Mouse (Mus musculus) E14TG2a.4 (cell line): ENCODE measurements around the gene Pde7b.

Experiments used
- CTCF ChIP-seq: conservative IDR thresholded peaks from 2 replicates; pipeline ENCODE4 v1.5.1; 2014; ENCODE audit warnings: low read length
- NANOG ChIP-seq: IDR thresholded peaks from 2 replicates; pipeline ENCODE4 v1.6.1; 2014; ENCODE audit warnings: borderline replicate concordance, low read length, mixed read lengths
- POU5F1 ChIP-seq: IDR thresholded peaks from 2 replicates; pipeline ENCODE4 v1.6.1; 2014; ENCODE audit warnings: low read length, borderline replicate concordance

- TF ChIP-seq CTCF (no peak), NANOG (no peak), POU5F1 (no peak)
Measured at GRCm38 (mm10) chr10:20668577-20668976, 56.3 kb downstream of the Pde7b start.
